Mouse (Mus musculus) stomach, embryonic 15.5 days (tissue): ENCODE data around the gene Srsf12. TPM values are rescaled to one million over a fixed set of nuclear protein-coding genes. Genes with fewer than 3 reads are reported as not detected.

ENCODE experiments used
- ATAC-seq: fragments of 200-750 bp; cut with Nextera tagmentation; 2 replicates; pipeline ENCODE4 v1.8.0; 2017; ENCODE audit warnings: low read depth, moderate number of reproducible peaks, moderate TSS enrichment; ENCODE audit not compliant: insufficient read depth, low FRiP score
- H3K27ac ChIP-seq: fragments of 300-500 bp; sonication (generic); 2 replicates; pipeline ENCODE4 v1.5.1; 2015; ENCODE audit warnings: mild to moderate bottlenecking, inconsistent platforms
- H3K27me3 ChIP-seq: fragments of 300-500 bp; sonication (generic); replicated peaks from 2 replicates; pipeline ENCODE4 v1.6.1; 2015; ENCODE audit warnings: inconsistent platforms
- H3K36me3 ChIP-seq: fragments of 300-500 bp; sonication (generic); 2 replicates; pipeline ENCODE4 v1.6.1; 2015; ENCODE audit warnings: inconsistent platforms
- H3K4me1 ChIP-seq: fragments of 300-500 bp; sonication (generic); 2 replicates; pipeline ENCODE4 v1.6.1; 2015; ENCODE audit warnings: inconsistent platforms
- H3K4me2 ChIP-seq: fragments of 300-500 bp; sonication (generic); 2 replicates; pipeline ENCODE4 v1.6.1; 2015; ENCODE audit warnings: mild to moderate bottlenecking, inconsistent platforms
- H3K4me3 ChIP-seq: fragments of 300-500 bp; sonication (generic); replicated peaks from 2 replicates; pipeline ENCODE4 v1.5.1; 2015; ENCODE audit warnings: inconsistent platforms
- H3K9ac ChIP-seq: fragments of 300-500 bp; sonication (generic); 2 replicates; pipeline ENCODE4 v1.6.1; 2015; ENCODE audit warnings: inconsistent platforms
- H3K9me3 ChIP-seq: fragments of 300-500 bp; sonication (generic); 2 replicates; pipeline ENCODE4 v1.6.1; 2016; ENCODE audit warnings: inconsistent platforms
- WGBS: fragments of 180-500 bp; shearing (Covaris S2); methylation state at CpG from one replicate; pipeline ENCODE4 v1.1.7; 2015; 5-methylcytosine and 5-hydroxymethylcytosine counted together
- polyA plus RNA-seq: library from polyadenylated mRNA; unstranded; fragments of >200 nt; fragmentation: Nextera tagmentation; extraction: Ambion mirVana; gene quantifications from 2 replicates; pipeline ENCODE4 v1.2.1, GENCODE M21; 2015

Gene Srsf12
- polyA plus RNA-seq = 6.8 and 8.3 TPM in 2 replicates

DNA sequence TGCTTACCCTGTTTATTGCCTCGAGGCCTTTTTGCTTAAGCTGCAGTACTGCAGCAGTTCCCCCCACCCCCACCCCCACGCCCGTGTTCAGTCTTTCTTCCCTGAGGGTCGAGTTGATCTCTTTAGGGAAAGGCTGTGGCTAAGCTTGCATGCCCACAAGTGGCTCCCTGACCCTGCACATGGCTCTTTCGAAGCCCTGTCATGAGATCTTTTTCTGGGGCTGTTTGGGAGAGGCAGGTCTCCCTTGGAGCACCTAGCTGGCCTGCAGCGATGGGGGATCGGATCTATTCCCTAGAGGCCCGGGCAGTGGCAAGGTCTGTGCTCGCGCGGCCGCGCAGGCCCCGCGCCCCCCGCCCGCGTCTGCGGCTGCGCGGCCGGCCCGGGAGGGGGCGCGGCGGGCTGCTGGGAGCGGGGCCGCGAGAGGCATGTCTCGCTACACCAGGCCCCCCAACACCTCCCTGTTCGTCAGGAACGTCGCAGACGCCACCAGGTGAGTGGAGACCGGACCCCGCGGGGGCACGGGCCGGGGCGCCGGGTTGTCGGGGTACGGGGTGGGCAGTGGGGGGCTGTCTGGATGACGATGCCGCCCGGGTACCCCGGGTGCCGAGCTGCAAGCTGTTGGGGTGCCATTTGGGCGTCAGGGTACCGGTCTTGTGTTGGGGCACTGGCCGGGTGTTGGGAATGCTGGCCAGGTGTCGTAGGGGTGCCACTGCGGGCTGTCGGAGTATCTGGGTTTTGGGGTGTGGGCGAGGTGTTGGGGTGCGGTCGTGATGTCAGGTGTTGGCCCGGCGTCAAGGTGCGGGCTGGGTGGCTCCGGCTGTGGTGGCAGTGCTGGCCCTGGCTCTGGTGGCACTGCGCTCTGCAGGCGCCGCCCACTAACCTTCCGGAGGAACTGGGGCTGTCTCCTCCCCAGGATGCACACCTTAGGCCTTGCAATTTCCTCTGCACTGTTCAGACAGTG, at the start of gene Srsf12:
TSS of gene Srsf12 (plus strand) at position 111 of the 961 bp plus-strand sequence.
- Histone ChIP-seq H3K4me1 (peaks cover 9% of the 10 kb centered on the region), H3K9ac (peak within 1 kb of the TSS; percentile 43; the same call in 1 of the 2 replicates), H3K27ac (no peak within 1 kb of the TSS), H3K36me3 (no peaks in the 10 kb centered on the region), H3K4me2 (peak within 1 kb of the TSS; percentile 99), H3K27me3 (no peaks in the 10 kb centered on the region), H3K9me3 (no peaks in the 10 kb centered on the region), H3K4me3 (peak within 1 kb of the TSS; percentile 55)
- ATAC-seq = peak; percentile 70
- 2% methylated on average over 65 of the region's 65 CpGs for WGBS

DNA sequence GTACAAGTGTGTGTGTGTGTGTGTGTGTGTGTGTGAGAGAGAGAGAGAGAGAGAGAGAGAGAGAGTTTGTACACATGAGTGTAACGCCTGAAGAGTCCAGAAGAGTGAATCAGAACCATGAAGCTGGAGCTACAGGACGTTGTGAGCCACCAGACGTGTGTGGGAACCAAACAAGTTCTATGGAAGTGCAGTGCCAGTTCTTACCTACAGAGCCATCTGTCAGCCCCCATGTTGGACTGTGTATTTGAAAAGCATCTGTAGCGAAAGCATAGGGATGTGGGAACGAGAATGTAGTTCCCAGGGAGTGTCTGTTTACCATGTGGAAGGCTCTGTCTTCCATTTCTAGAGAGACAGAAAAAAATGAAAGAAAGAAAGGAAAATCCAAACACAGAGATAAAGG, 25.3 kb upstream of the Srsf12 start:
- H3K9ac ChIP-seq = no peak overlapping the region
- no peaks in the 10 kb centered on the region for H3K36me3 ChIP-seq
- H3K9me3 ChIP-seq = no peaks in the 10 kb centered on the region
- no peak for ATAC-seq
- H3K4me1 ChIP-seq = no peaks in the 10 kb centered on the region
- no peak overlapping the region for H3K4me2 ChIP-seq
- WGBS = 77% methylated on average over 5 of the region's 5 CpGs
- H3K27ac ChIP-seq = no peak overlapping the region
- no peaks in the 10 kb centered on the region for H3K27me3 ChIP-seq
- H3K4me3 ChIP-seq = no peak overlapping the region

DNA sequence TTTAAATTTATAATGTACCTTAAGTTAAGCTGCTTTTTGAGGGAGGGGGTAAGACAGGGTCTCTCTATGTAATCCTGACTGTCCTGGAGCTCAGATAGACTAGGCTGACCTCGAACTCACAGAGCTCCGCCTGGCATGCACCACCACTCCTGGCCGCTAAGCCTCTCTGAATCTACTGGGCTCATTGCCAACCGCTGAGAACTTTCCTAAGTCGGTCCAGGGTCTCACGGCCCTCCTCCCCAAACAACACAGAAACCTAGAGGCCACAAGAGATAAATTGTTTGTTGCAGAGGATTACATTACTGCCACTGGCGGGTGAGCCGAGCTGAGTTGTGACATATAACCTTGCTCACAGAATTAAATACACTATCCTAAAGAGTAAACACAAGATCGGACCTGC, 20.6 kb upstream of the Srsf12 start:
- no peaks in the 10 kb centered on the region for H3K36me3 ChIP-seq
- 10% methylated on average over 9 of the region's 9 CpGs for WGBS
- H3K27me3 ChIP-seq = no peaks in the 10 kb centered on the region
- H3K9me3 ChIP-seq = no peaks in the 10 kb centered on the region
- H3K4me1 ChIP-seq = 0 out of 2 replicates have a peak, but pooled peaks cover 4% of the 10 kb centered on the region
- H3K4me2 ChIP-seq = peak overlapping the region; percentile 93
- no peak for ATAC-seq
- 0 out of 2 replicates have a peak overlapping the region, but pooled peaks have one; percentile 91 for H3K27ac ChIP-seq
- no peak overlapping the region for H3K9ac ChIP-seq
- peak overlapping the region; percentile 70; the same call in 1 of the 2 replicates for H3K4me3 ChIP-seq

DNA sequence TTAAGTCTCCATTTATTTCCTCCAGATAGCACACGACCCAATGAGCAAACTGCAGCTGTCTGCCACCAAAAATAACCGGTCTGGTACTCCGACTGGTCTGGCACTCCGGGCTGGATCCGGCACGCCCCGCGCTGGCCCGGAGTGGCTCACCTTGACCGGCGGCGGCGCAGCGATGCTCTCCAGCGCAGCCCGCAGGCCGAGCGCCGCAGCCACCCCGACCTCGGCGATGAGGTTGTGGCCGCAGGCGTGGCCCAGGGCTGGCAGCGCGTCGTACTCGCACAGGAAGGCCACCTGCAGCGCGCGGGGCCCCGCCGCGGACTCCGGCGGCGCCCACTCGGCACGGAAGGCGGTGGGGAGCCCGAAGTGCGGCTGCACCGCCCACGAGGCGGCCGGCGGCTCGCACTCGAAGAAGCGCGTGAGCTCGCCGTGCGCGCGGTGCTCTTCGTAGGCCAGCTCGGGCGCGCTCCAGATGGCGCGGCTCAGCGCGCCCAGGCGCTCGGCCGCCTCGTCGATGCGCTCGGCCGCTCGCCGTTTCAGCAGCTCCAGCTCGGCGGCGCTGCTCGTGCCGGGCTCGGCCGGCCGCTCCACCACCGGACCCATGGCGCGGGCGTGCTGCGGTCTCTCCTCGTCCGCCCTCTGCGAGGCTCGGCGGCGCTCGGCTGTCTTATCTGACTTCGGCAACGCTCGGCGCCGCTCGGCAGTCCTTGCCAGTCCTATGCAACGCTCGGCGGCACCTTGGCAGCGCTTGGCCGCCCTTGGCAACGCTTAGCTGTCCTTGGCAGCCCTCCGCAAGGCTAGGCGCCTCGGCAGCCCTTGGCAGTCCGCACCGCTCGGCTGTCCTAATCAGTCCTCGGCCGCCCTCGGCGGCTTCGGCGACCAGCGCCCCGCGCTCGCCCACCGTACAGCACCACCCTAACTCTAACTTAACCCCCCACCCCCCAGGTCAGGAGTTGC, 19.7 kb upstream of the Srsf12 start:
- H3K36me3 ChIP-seq = no peaks in the 10 kb centered on the region
- peak; percentile 88 for ATAC-seq
- H3K27ac ChIP-seq = peak overlapping the region; percentile 91
- H3K4me1 ChIP-seq = 0 out of 2 replicates have a peak, but pooled peaks cover 4% of the 10 kb centered on the region
- no peaks in the 10 kb centered on the region for H3K27me3 ChIP-seq
- no peaks in the 10 kb centered on the region for H3K9me3 ChIP-seq
- WGBS = under 1% methylated on average over 119 of the region's 123 CpGs
- peak overlapping the region; percentile 93 for H3K4me2 ChIP-seq
- H3K4me3 ChIP-seq = peak overlapping the region; percentile 70
- peak overlapping the region; percentile 43; the same call in 1 of the 2 replicates for H3K9ac ChIP-seq

DNA sequence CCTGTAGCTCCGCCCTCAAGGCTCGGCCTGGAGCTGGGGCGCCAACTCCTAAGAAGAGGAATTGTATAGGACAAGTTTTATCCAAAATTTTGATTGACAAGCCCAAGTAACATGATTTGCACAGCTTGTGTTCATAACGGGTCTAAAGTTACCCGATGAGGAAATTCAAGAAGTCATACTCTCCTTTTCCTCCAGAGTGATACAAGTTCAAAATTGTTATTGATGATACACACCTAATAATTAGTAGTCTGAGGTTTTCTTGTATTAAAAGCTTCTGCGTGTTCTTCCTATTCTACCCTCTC, 19.1 kb upstream of the Srsf12 start, which contains the start of gene Pm20d2:
TSS of gene Pm20d2 (minus strand) at position 3 of the 302 bp plus-strand sequence.
- H3K4me1 ChIP-seq = 0 out of 2 replicates have a peak, but pooled peaks cover 4% of the 10 kb centered on the region
- H3K9ac ChIP-seq = peak within 1 kb of the TSS; percentile 43; the same call in 1 of the 2 replicates
- peak within 1 kb of the TSS; percentile 93 for H3K4me2 ChIP-seq
- H3K36me3 ChIP-seq = no peaks in the 10 kb centered on the region
- WGBS = 17% methylated on average over 6 of the region's 6 CpGs
- H3K9me3 ChIP-seq = no peaks in the 10 kb centered on the region
- no peak for ATAC-seq
- H3K27me3 ChIP-seq = no peaks in the 10 kb centered on the region
- H3K4me3 ChIP-seq = peak within 1 kb of the TSS; percentile 70
- peak within 1 kb of the TSS; percentile 91 for H3K27ac ChIP-seq

DNA sequence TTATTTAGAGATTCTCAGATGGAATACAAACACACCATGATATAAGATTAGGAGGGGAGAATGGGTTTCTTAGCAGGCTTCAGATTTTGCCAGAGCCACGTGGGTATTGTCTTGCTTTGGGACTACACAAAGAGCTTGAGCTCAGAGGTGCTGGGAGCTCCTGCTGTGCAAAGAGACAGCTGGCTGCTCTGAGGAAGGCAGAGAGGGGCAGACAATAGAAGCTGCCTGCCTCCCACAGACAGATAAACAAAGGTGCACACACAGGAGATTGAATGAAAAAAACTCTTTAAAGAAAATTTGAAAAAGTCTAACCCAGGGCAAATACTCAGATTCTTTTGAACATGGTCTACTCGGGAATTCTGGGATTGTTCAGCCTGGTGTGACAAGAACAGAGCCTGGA, 10.7 kb upstream of the Srsf12 start:
- Histone ChIP-seq H3K36me3 (no peaks in the 10 kb centered on the region), H3K27me3 (no peaks in the 10 kb centered on the region), H3K27ac (no peak overlapping the region), H3K4me1 (no peaks in the 10 kb centered on the region), H3K4me2 (no peak overlapping the region), H3K9ac (no peak overlapping the region), H3K9me3 (no peaks in the 10 kb centered on the region), H3K4me3 (no peak overlapping the region)
- WGBS = 18% methylated on average over 2 of the region's 2 CpGs
- ATAC-seq = no peak

DNA sequence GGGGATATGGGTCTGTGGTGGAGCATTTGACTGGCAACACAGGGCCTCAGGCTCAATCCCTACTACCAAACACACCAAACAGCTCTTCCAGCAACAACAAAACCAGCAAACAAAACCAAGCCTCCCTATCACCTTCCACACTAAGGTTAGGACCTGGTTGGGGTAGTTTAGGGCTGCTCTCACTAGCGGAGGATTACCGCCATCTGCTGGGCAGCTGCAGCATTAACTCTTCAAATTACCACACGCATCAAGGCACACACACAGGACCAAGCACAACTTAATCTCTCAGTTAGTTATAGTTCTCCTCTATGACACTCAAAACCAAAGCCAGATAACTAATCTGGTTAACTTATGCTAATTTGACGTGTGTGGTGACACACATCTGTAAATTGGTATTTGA, 4.1 kb upstream of the Srsf12 start:
- H3K27me3 ChIP-seq = no peaks in the 10 kb centered on the region
- H3K27ac ChIP-seq = no peak overlapping the region
- H3K36me3 ChIP-seq = no peaks in the 10 kb centered on the region
- H3K9ac ChIP-seq = no peak overlapping the region
- H3K9me3 ChIP-seq = no peaks in the 10 kb centered on the region
- 5% methylated on average over 4 of the region's 4 CpGs for WGBS
- ATAC-seq = no peak
- no peak overlapping the region for H3K4me2 ChIP-seq
- no peak overlapping the region for H3K4me3 ChIP-seq
- peaks cover 9% of the 10 kb centered on the region for H3K4me1 ChIP-seq

DNA sequence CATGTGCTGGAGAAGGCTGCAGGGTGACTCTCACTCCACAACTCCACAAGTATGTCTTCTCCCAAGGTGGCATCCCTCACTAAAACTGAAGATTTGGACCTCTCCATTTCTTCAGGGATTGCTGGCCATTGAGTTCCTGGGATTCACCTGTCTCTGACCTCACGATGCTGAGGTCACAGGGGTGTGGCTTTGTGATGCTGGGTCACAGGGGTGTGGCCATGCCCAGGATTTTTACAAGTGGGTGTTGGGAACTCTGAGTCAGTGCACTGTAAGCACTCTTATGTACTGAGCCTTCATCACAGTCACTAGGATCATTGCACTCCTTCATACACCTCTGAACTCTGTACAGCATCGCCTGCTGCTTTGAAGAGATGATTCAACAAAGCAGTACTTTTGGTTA, 1.2 kb upstream of the Srsf12 start:
- Histone ChIP-seq H3K9me3 (no peaks in the 10 kb centered on the region), H3K4me2 (no peak overlapping the region), H3K27me3 (no peaks in the 10 kb centered on the region), H3K36me3 (no peaks in the 10 kb centered on the region), H3K4me3 (no peak overlapping the region), H3K27ac (no peak overlapping the region), H3K9ac (no peak overlapping the region), H3K4me1 (peaks cover 9% of the 10 kb centered on the region)
- ATAC-seq = no peak
- 50% methylated on average over 2 of the region's 2 CpGs for WGBS

DNA sequence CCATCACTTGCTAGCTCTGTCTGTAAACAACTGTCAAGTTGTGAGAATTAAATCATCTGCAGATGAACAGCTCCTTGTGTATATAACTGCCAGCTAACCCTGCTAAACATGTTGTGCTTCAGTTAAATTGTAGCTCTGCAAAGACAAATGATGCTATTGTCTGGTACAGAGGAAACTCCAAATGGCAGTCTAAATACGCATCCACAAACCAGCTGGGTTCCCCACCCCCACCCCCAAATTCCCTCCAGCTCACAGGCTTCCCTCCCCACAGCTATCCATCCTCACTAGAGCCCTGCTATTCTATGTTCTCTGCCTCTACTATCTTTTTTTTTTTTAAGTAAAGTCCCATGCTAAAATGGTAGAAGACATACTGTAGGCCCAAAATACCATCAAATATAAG, 13.1 kb downstream of the Srsf12 start:
- no peak for ATAC-seq
- no peaks in the 10 kb centered on the region for H3K4me1 ChIP-seq
- 43% methylated on average over 1 of the region's 1 CpGs for WGBS

DNA sequence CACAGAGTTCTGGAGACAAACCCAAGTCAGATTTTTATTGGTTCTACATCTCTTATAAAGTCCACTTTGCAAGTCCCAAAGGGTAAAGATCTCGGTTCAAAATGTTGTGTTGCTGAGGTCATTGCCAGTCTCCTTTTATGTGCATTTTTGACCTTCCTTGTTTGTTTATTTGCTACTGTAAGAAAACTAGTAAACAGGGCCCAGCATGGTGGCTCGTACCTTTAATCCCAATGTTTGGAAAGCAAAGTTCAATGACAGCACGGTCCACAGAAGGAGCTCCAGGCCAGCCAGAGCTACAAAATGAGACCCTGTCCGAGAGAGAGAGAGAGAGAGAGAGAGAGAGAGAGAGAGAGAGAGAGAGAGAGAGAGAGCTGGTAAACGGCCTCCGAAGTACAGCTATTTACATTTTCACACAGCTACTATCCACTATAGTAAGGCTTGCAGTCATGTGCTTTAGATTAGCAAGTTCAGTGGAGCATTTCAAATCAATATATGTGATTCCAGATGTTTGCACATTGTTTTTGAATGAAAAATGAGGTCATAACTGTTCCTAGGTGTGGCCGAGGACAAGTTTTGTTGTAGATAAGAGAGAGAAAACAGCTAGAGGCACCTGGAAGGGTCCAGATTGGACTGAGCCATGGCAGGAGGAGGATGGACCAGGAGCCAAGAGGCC, 15.3 kb downstream of the Srsf12 start:
- Histone ChIP-seq H3K9me3 (no peaks in the 10 kb centered on the region), H3K27ac (no peak overlapping the region), H3K27me3 (no peaks in the 10 kb centered on the region), H3K4me2 (no peak overlapping the region), H3K36me3 (no peaks in the 10 kb centered on the region), H3K4me1 (no peaks in the 10 kb centered on the region), H3K9ac (no peak overlapping the region), H3K4me3 (no peak overlapping the region)
- no peak for ATAC-seq
- 49% methylated on average over 7 of the region's 7 CpGs for WGBS

More for the DNA sequence above, 13.1 kb downstream of the Srsf12 start:
- Histone ChIP-seq H3K4me2 (no peak overlapping the region), H3K27me3 (no peaks in the 10 kb centered on the region), H3K36me3 (no peaks in the 10 kb centered on the region), H3K9ac (no peak overlapping the region), H3K9me3 (no peaks in the 10 kb centered on the region), H3K4me3 (no peak overlapping the region), H3K27ac (no peak overlapping the region)

DNA sequence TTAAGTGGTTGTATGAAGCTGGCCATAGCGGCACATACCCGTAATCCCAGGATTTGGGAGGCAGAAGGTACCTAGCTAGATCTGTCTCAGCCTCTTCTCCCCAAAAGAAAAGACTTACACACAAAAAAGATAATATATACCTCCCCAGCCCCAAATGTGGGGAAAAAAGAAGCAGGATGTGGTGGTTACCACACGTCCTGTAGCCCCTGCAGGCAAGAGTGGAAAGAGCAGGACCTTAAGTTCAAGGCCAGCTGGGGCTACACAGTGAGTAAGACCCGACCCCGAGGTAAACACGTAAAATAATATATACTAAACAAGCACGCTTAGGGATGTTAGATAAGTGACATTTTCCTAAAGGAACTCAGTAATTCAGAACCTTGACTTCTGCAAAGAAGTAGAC, 18.4 kb downstream of the Srsf12 start:
- H3K4me3 ChIP-seq = no peak overlapping the region
- H3K27ac ChIP-seq = no peak overlapping the region
- no peaks in the 10 kb centered on the region for H3K4me1 ChIP-seq
- H3K4me2 ChIP-seq = no peak overlapping the region
- no peaks in the 10 kb centered on the region for H3K27me3 ChIP-seq
- 79% methylated on average over 7 of the region's 7 CpGs for WGBS
- no peak for ATAC-seq
- no peaks in the 10 kb centered on the region for H3K9me3 ChIP-seq
- H3K36me3 ChIP-seq = no peaks in the 10 kb centered on the region
- no peak overlapping the region for H3K9ac ChIP-seq
